Mouse (Mus musculus) kidney, adult 2 months (tissue): ENCODE results near the gene Carmil1.

Experiments
- CTCF ChIP-seq: fragments of 200-500 bp; conservative IDR thresholded peaks from 2 replicates; pipeline ENCODE4 v1.5.1; 2011; ENCODE audit warnings: low read depth, mild to moderate bottlenecking, control low read depth, low read length, moderate library complexity, mixed read lengths; ENCODE audit not compliant: insufficient read depth, insufficient read length
- POLR2A ChIP-seq: fragments of 200-500 bp; IDR thresholded peaks from one replicate; pipeline ENCODE4 v1.6.1; 2011; ENCODE audit warnings: low read depth, low read length, control low read depth

DNA sequence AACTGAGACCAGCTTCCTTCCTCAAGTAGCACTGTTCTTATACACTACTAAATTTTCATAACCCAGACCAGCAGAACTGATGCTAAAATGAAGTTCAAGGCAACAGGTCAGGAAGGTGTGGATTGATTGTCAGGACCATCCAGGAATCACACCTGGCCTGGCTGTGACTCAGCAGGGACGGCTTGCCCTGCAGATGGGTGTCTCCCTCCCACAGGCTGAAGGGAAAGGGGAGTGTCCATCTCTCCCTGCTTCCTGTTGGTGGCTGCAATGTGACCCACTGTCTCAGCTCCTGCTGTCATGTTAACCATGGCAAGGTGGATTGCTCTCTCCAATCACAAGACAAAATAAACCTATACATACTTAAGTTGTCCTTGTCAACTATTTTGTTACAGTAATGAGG lies 215.1 kb downstream of the Carmil1 start:
- TF ChIP-seq POLR2A (no peak), CTCF (no peak)
